Mouse (Mus musculus): Measurements from ENCODE around the gene Mslnl. TPM values are rescaled to one million over a fixed set of nuclear protein-coding genes. Genes with fewer than 3 reads are reported as not detected.

The Mslnl gene
- total and polyA plus RNA-seq, 2 experiments from 2014 or later = 0.10 TPM; not detected in 1

- Histone ChIP-seq H3K4me1 (ENCODE audit: insufficient read depth) (no peaks in the 10 kb centered on the region), H3K4me3 (ENCODE audit: low read depth, low read length) (no peak overlapping the region), H3K27ac (ENCODE audit: low read depth, low read length) (no peak overlapping the region), H3K9ac (no peak overlapping the region), H3K27me3 (ENCODE audit: insufficient read depth, low read length) (peaks cover 1% of the 10 kb centered on the region), H3K36me3 (ENCODE audit: insufficient read depth) (no peaks in the 10 kb centered on the region), H3K9me3 (ENCODE audit: low read length) (no peaks in the 10 kb centered on the region), H3K4me2 (ENCODE audit: low read depth) (no peak overlapping the region)
- DNase-seq (no peak), ATAC-seq (no peak)
- WGBS = 84% methylated on average over 4 of the region's 4 CpGs
- TF ChIP-seq CTCF (IDR thresholded peaks at IDR 0.05; ENCODE audit: low read depth) = no peak
Measured at GRCm38 (mm10) chr17:25711136-25711535, 24.7 kb upstream of the Mslnl start.

- 63% methylated on average over 3 of the region's 3 CpGs for WGBS
- H3K9ac ChIP-seq = no peak overlapping the region
- DNase-seq (no peak), ATAC-seq (no peak)
- peaks cover 10% of the 10 kb centered on the region for H3K27me3 ChIP-seq (ENCODE audit: insufficient read depth, low read length)
- no peak overlapping the region for H3K4me2 ChIP-seq (ENCODE audit: low read depth)
- no peak overlapping the region for H3K27ac ChIP-seq (ENCODE audit: low read depth, low read length)
- no peaks in the 10 kb centered on the region for H3K4me1 ChIP-seq (ENCODE audit: insufficient read depth)
- H3K9me3 ChIP-seq (ENCODE audit: low read length) = no peaks in the 10 kb centered on the region
- H3K4me3 ChIP-seq (ENCODE audit: low read depth, low read length) = no peak overlapping the region
- no peak for TF ChIP-seq CTCF (IDR thresholded peaks at IDR 0.05; ENCODE audit: low read depth)
- no peaks in the 10 kb centered on the region for H3K36me3 ChIP-seq (ENCODE audit: insufficient read depth)
Measured at GRCm38 (mm10) chr17:25715627-25716026, 20.2 kb upstream of the Mslnl start.

- H3K9ac ChIP-seq = no peak overlapping the region
- peaks cover 10% of the 10 kb centered on the region for H3K27me3 ChIP-seq (ENCODE audit: insufficient read depth, low read length)
- no peak for TF ChIP-seq CTCF (IDR thresholded peaks at IDR 0.05; ENCODE audit: low read depth)
- no peak overlapping the region for H3K27ac ChIP-seq (ENCODE audit: low read depth, low read length)
- no peak for ATAC-seq
- no peaks in the 10 kb centered on the region for H3K36me3 ChIP-seq (ENCODE audit: insufficient read depth)
- H3K4me2 ChIP-seq (ENCODE audit: low read depth) = no peak overlapping the region
- 8% methylated on average over 6 of the region's 6 CpGs for WGBS
- H3K4me3 ChIP-seq (ENCODE audit: low read depth, low read length) = no peak overlapping the region
- H3K4me1 ChIP-seq (ENCODE audit: insufficient read depth) = no peaks in the 10 kb centered on the region
- DNase-seq = no peak
- no peaks in the 10 kb centered on the region for H3K9me3 ChIP-seq (ENCODE audit: low read length)
Measured at GRCm38 (mm10) chr17:25716130-25716529, 19.7 kb upstream of the Mslnl start.

GRCm38 (mm10) chr17:25716711-25717637, 18.9 kb upstream of the Mslnl start, which contains the start of gene Gng13:
TSS of gene Gng13 (plus strand) at chr17:25717171.
- 2% methylated on average over 45 of the region's 45 CpGs for WGBS
- H3K4me3 ChIP-seq (ENCODE audit: low read depth, low read length) = peak within 1 kb of the TSS; percentile 42
- H3K4me1 ChIP-seq (ENCODE audit: insufficient read depth) = no peaks in the 10 kb centered on the region
- no peak within 1 kb of the TSS for H3K27ac ChIP-seq (ENCODE audit: low read depth, low read length)
- H3K9ac ChIP-seq = peak within 1 kb of the TSS; percentile 50
- peaks cover 10% of the 10 kb centered on the region for H3K27me3 ChIP-seq (ENCODE audit: insufficient read depth, low read length)
- no peaks in the 10 kb centered on the region for H3K9me3 ChIP-seq (ENCODE audit: low read length)
- no peak for TF ChIP-seq CTCF (IDR thresholded peaks at IDR 0.05; ENCODE audit: low read depth)
- H3K36me3 ChIP-seq (ENCODE audit: insufficient read depth) = no peaks in the 10 kb centered on the region
- DNase-seq = no peak
- ATAC-seq = 0 out of 2 replicates have a peak, but pooled peaks have one; percentile 34
- H3K4me2 ChIP-seq (ENCODE audit: low read depth) = peak within 1 kb of the TSS; percentile 79

- ATAC-seq (no peak), DNase-seq (no peak)
- H3K9ac ChIP-seq = peak overlapping the region; percentile 50
- no peaks in the 10 kb centered on the region for H3K36me3 ChIP-seq (ENCODE audit: insufficient read depth)
- no peak for TF ChIP-seq CTCF (IDR thresholded peaks at IDR 0.05; ENCODE audit: low read depth)
- no peaks in the 10 kb centered on the region for H3K4me1 ChIP-seq (ENCODE audit: insufficient read depth)
- H3K9me3 ChIP-seq (ENCODE audit: low read length) = no peaks in the 10 kb centered on the region
- 10% methylated on average over 6 of the region's 6 CpGs for WGBS
- H3K27me3 ChIP-seq (ENCODE audit: insufficient read depth, low read length) = peaks cover 10% of the 10 kb centered on the region
- H3K4me3 ChIP-seq (ENCODE audit: low read depth, low read length) = peak overlapping the region; percentile 42
- H3K4me2 ChIP-seq (ENCODE audit: low read depth) = peak overlapping the region; percentile 79
- no peak overlapping the region for H3K27ac ChIP-seq (ENCODE audit: low read depth, low read length)
Measured at GRCm38 (mm10) chr17:25717691-25718090, 18.2 kb upstream of the Mslnl start.

- Histone ChIP-seq H3K4me2 (ENCODE audit: low read depth) (no peak overlapping the region), H3K36me3 (ENCODE audit: insufficient read depth) (no peaks in the 10 kb centered on the region), H3K4me3 (ENCODE audit: low read depth, low read length) (no peak overlapping the region), H3K4me1 (ENCODE audit: insufficient read depth) (no peaks in the 10 kb centered on the region), H3K9me3 (ENCODE audit: low read length) (no peaks in the 10 kb centered on the region), H3K27me3 (ENCODE audit: insufficient read depth, low read length) (peaks cover 6% of the 10 kb centered on the region), H3K9ac (no peak overlapping the region), H3K27ac (ENCODE audit: low read depth, low read length) (no peak overlapping the region)
- WGBS = 92% methylated on average over 5 of the region's 5 CpGs
- ATAC-seq (no peak), DNase-seq (no peak)
- TF ChIP-seq CTCF (IDR thresholded peaks at IDR 0.05; ENCODE audit: low read depth) = no peak
Measured at GRCm38 (mm10) chr17:25721476-25721875, 14.4 kb upstream of the Mslnl start.

GRCm38 (mm10) chr17:25723470-25723869, 12.4 kb upstream of the Mslnl start:
- DNase-seq (no peak), ATAC-seq (no peak)
- Histone ChIP-seq H3K4me3 (ENCODE audit: low read depth, low read length) (no peak overlapping the region), H3K9me3 (ENCODE audit: low read length) (no peaks in the 10 kb centered on the region), H3K9ac (no peak overlapping the region), H3K4me1 (ENCODE audit: insufficient read depth) (peaks cover 10% of the 10 kb centered on the region; the same call in 1 of the 2 replicates), H3K4me2 (ENCODE audit: low read depth) (no peak overlapping the region), H3K27ac (ENCODE audit: low read depth, low read length) (no peak overlapping the region), H3K27me3 (ENCODE audit: insufficient read depth, low read length) (no peaks in the 10 kb centered on the region), H3K36me3 (ENCODE audit: insufficient read depth) (no peaks in the 10 kb centered on the region)
- 96% methylated on average over 19 of the region's 19 CpGs for WGBS
- no peak for TF ChIP-seq CTCF (IDR thresholded peaks at IDR 0.05; ENCODE audit: low read depth)
